In genomic region chr13:57856311-57856853, GRCm38 (mm10) we compare ENCODE assay signal across 14 mouse cellular contexts. TPM values are rescaled to one million over a fixed set of nuclear protein-coding genes. Genes with fewer than 3 reads are reported as not detected.
"Had no signal": no experiment of that assay in that cellular context is flagged by ENCODE, and none has a peak within 500 bp of the region (broad histone marks: within the 10 kb centered on the region; RNA-seq: fewer than 3 reads in every experiment).

No protein-coding gene starts in this region.

- H3K9ac ChIP-seq: limb, embryonic 12.5 days; liver, embryonic 13.5 days; liver, postnatal 0 days; lung, embryonic 15.5 days had no signal

- H3K27me3 ChIP-seq: limb, embryonic 12.5 days; liver, embryonic 13.5 days; lung, embryonic 15.5 days; megakaryocyte, embryonic 14.5 days had no signal

- H3K27ac ChIP-seq: layer of hippocampus, adult 2 months; limb, embryonic 12.5 days; liver, embryonic 13.5 days; lung, embryonic 15.5 days; macrophage had no signal

- ATAC-seq: liver, postnatal 0 days had no signal

- H3K4me3 ChIP-seq: layer of hippocampus, adult 2 months; limb, embryonic 12.5 days; liver, embryonic 13.5 days; lung, embryonic 15.5 days; megakaryocyte, embryonic 14.5 days had no signal

- H3K4me2 ChIP-seq: limb, embryonic 12.5 days; liver, embryonic 13.5 days; lung, embryonic 15.5 days had no signal

- H3K9me3 ChIP-seq: limb, embryonic 12.5 days; liver, embryonic 13.5 days; lung, embryonic 15.5 days had no signal

- H3K4me1 ChIP-seq: liver, embryonic 13.5 days; lung, embryonic 15.5 days; megakaryocyte, embryonic 14.5 days had no signal

- H3K36me3 ChIP-seq: limb, embryonic 12.5 days; liver, embryonic 13.5 days; lung, embryonic 15.5 days had no signal

- DNase-seq: kidney, adult 18-20 months; kidney, postnatal 10 days; kidney, postnatal 4 days; liver; liver, embryonic 13.5 days; liver, postnatal 0 days; lung, postnatal 14 days; right cerebral cortex, postnatal 14 days; thymus, postnatal 4 days had no signal

RNA-seq across cellular contexts. Expression of gene Spock1, which starts 51.8 kb away (rescaled TPM):
- polyA plus RNA-seq: liver, postnatal 0 days; macrophage had no signal
